Mouse (Mus musculus) ES-E14 (cell line): ENCODE measurements around the gene Aimp1. TPM values are rescaled to one million over a fixed set of nuclear protein-coding genes. Genes with fewer than 3 reads are reported as not detected.

Experiments
- DNase-seq: peaks from one replicate; pipeline ENCODE4 v3.0.0-alpha.2; 2013; ENCODE audit warnings: low read depth, low spot score
- H3K27ac ChIP-seq: 2 replicates; pipeline ENCODE4 v1.5.1; 2012; ENCODE audit warnings: low read depth, mild to moderate bottlenecking, low read length, moderate library complexity, mixed read lengths; ENCODE audit not compliant: poor library complexity, insufficient read depth, severe bottlenecking
- H3K36me3 ChIP-seq: 2 replicates; pipeline ENCODE4 v1.6.1; 2012; ENCODE audit warnings: mild to moderate bottlenecking, low read length, moderate library complexity, mixed read lengths; ENCODE audit not compliant: control insufficient read depth, poor library complexity, insufficient read depth, severe bottlenecking
- H3K4me1 ChIP-seq, 2 experiments: fragments of 150-350 bp in 1 of 2; sonication (generic) in 1 of 2; 2 replicates each; pipeline ENCODE4 v1.6.1; 2012; ENCODE audit warnings: low read length in 2 of 2, mild to moderate bottlenecking in 1 of 2, mixed read lengths in 1 of 2; ENCODE audit not compliant: control insufficient read depth in 2 of 2, insufficient read depth in 2 of 2, poor library complexity in 1 of 2
- H3K4me3 ChIP-seq, 2 experiments: fragments of 150-350 bp in 1 of 2; sonication (generic) in 1 of 2; 2 replicates each; pipeline ENCODE4 v1.5.1; 2012; ENCODE audit warnings: low read length in 2 of 2, low read depth in 1 of 2, mild to moderate bottlenecking in 1 of 2, mixed read lengths in 1 of 2; ENCODE audit not compliant: insufficient read depth in 1 of 2, poor library complexity in 1 of 2, severe bottlenecking in 1 of 2
- H3K9ac ChIP-seq: 2 replicates; pipeline ENCODE4 v1.6.1; 2012; ENCODE audit warnings: low read depth, mild to moderate bottlenecking, low read length, mixed read lengths; ENCODE audit not compliant: poor library complexity, insufficient read depth, severe bottlenecking
- H3K9me3 ChIP-seq: fragments of 150-350 bp; sonication (generic); 2 replicates; pipeline ENCODE4 v1.6.1; 2012; ENCODE audit warnings: low read depth, mild to moderate bottlenecking, low read length; ENCODE audit not compliant: control insufficient read depth, insufficient read depth
- CHD2 ChIP-seq: IDR thresholded peaks from 2 replicates; pipeline ENCODE4 v1.6.1; 2014; ENCODE audit warnings: mild to moderate bottlenecking, low read depth, low read length, inconsistent platforms
- HCFC1 ChIP-seq: IDR thresholded peaks from 2 replicates; pipeline ENCODE4 v1.6.1; 2012; ENCODE audit warnings: low read length, inconsistent platforms, borderline replicate concordance; ENCODE audit not compliant: insufficient read depth
- MAFK ChIP-seq: IDR thresholded peaks from 2 replicates; pipeline ENCODE4 v1.6.1; 2014; ENCODE audit warnings: mild to moderate bottlenecking, low read depth, low read length, inconsistent platforms; ENCODE audit not compliant: insufficient read depth
- ZC3H11A ChIP-seq: IDR thresholded peaks from 2 replicates; pipeline ENCODE4 v1.6.1; 2012; ENCODE audit warnings: low read depth, mild to moderate bottlenecking, inconsistent platforms, low read length, borderline replicate concordance
- ZNF384 ChIP-seq: IDR thresholded peaks from 2 replicates; pipeline ENCODE4 v1.6.1; 2012; ENCODE audit warnings: low read depth, low read length, inconsistent platforms
- in situ Hi-C, 2 experiments: fragments of 600-800 bp; cut with MboI; formaldehyde crosslinking; loops; one replicate each; pipeline ENCODE4 v1.15.1; 2025; ENCODE audit warnings: low sequenced_read_pairs in 2 of 2, inconsistent platforms in 1 of 2; ENCODE audit not compliant: unreplicated experiment in 2 of 2
- total RNA-seq: library from RNA; depleted of rRNA; stranded (reverse); fragments of 300-350 nt; gene quantifications from 2 replicates; pipeline ENCODE4 v1.2.3, GENCODE M21; 2012

Gene Aimp1
- total RNA-seq, 1 experiment, result 169 TPM

- TF ChIP-seq ZC3H11A (no peak), ZNF384 (no peak), CHD2 (no peak), MAFK (no peak), HCFC1 (no peak)
- in situ Hi-C loops, result no loop called here
- no peak overlapping the region for H3K27ac ChIP-seq
- no peak overlapping the region for H3K4me3 ChIP-seq
- DNase-seq, result no peak
- H3K9ac ChIP-seq, result no peak overlapping the region
- peaks cover 2% of the 10 kb centered on the region for H3K36me3 ChIP-seq
- H3K9me3 ChIP-seq, result no peaks in the 10 kb centered on the region
- H3K4me1 ChIP-seq, result no peaks in the 10 kb centered on the region
Observed at GRCm38 (mm10) chr3:132653959-132654358, 30.2 kb downstream of the Aimp1 start.

GRCm38 (mm10) chr3:132651776-132652175, 32.4 kb downstream of the Aimp1 start:
- no peak overlapping the region for H3K9ac ChIP-seq
- H3K4me3 ChIP-seq, result no peak overlapping the region
- in situ Hi-C loops, result no loop called here
- no peaks in the 10 kb centered on the region for H3K36me3 ChIP-seq
- no peak for TF ChIP-seq ZNF384
- TF ChIP-seq ZC3H11A, result no peak
- TF ChIP-seq MAFK, result no peak
- TF ChIP-seq HCFC1, result no peak
- no peak for TF ChIP-seq CHD2
- no peaks in the 10 kb centered on the region for H3K4me1 ChIP-seq
- DNase-seq, result no peak
- no peak overlapping the region for H3K27ac ChIP-seq
- H3K9me3 ChIP-seq, result no peaks in the 10 kb centered on the region

DNA sequence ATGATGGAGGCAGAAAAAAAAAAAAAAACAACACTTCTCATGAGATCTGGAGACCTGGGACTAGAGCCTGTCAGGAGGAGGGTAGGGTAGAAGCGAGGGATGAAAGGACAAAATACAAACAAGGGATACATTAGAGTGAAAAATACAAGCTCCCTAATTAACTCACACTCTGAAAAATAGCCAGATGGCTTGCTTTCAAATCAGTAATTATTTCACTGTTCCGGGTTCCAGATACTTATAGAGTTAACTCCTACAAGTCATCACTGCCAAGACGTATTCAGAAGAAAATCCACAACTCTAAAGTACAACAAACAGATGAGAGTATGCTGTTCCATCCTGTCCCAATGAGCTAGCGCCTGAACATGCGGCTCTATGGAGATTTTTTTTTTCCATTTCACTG, 34.0 kb downstream of the Aimp1 start:
- DNase-seq, result no peak
- in situ Hi-C loops, result no loop called here
- Histone ChIP-seq H3K9ac (no peak overlapping the region), H3K4me3 (no peak overlapping the region), H3K36me3 (no peaks in the 10 kb centered on the region), H3K27ac (no peak overlapping the region), H3K9me3 (no peaks in the 10 kb centered on the region), H3K4me1 (no peaks in the 10 kb centered on the region)
- TF ChIP-seq ZC3H11A, result no peak
- no peak for TF ChIP-seq MAFK
- TF ChIP-seq HCFC1, result no peak
- TF ChIP-seq CHD2, result no peak
- TF ChIP-seq ZNF384, result no peak

- in situ Hi-C loops, result no loop called here
- TF ChIP-seq HCFC1 (no peak), ZNF384 (no peak)
Observed at GRCm38 (mm10) chr3:132649368-132649767, 34.8 kb downstream of the Aimp1 start.

GRCm38 (mm10) chr3:132646814-132647213, 37.4 kb downstream of the Aimp1 start:
- no peak overlapping the region for H3K27ac ChIP-seq
- H3K9ac ChIP-seq, result no peak overlapping the region
- no peaks in the 10 kb centered on the region for H3K36me3 ChIP-seq
- no peaks in the 10 kb centered on the region for H3K4me1 ChIP-seq
- in situ Hi-C loops, result no loop called here
- no peak for DNase-seq
- no peaks in the 10 kb centered on the region for H3K9me3 ChIP-seq
- no peak for TF ChIP-seq MAFK
- no peak for TF ChIP-seq ZNF384
- TF ChIP-seq HCFC1, result no peak
- no peak for TF ChIP-seq CHD2
- TF ChIP-seq ZC3H11A, result no peak
- no peak overlapping the region for H3K4me3 ChIP-seq

More at GRCm38 (mm10) chr3:132649368-132649767, 34.8 kb downstream of the Aimp1 start:
- Histone ChIP-seq H3K9me3 (no peaks in the 10 kb centered on the region), H3K9ac (no peak overlapping the region), H3K4me3 (no peak overlapping the region), H3K36me3 (no peaks in the 10 kb centered on the region), H3K4me1 (no peaks in the 10 kb centered on the region), H3K27ac (no peak overlapping the region)
- no peak for DNase-seq
